Mouse (Mus musculus): ENCODE measurements around the gene Qdpr.

The Qdpr gene

DNA sequence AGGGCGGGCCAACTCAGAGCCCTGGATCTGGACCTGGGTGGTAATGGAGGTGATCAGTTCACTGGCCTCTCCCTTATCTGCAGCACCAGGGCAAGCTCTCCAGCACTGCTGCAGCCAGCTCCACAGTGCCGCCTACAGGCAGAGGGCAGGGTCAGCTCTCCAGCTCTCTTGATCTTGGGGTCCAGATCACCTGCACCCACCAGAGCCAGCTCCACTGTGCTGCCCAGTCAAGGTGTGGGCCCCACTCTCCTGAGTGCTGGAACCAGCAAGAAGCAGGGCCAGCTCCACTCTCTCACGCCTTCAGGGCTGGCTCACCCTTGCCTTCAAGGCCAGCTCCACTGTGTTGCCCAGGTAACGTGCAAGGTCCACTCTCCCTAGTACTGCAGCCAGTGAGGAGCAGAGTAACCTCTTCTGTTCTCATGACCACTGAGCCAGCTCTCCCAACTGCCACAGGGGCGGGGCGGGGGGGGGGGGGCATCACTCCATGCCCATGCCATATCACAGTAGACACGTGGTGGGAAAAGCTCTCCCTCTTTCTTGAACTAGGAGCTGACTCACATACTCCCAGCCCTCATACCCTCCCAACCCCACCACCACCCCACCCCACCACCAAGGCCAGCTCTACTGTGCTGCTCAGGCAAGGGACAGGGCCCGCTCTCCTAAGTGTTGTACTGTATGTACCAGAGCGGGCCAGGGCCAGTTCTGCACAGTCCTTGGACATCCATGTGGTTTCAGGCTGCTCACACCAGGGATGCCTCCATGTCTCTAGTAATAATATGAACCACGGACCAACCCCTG lies 30.0 kb downstream of the Qdpr start:
- in situ Hi-C loops (cut with MboI; ENCODE audit: low pct_unique_long_range_greater_than_20kb in 1 of 2, low sequenced_read_pairs in 2 of 2, unreplicated experiment in 1 of 2) = loop anchor here (25.0 kb wide), 2 partner anchors 1108 to 1133 kb away; no protein-coding TSS in a partner anchor

GRCm38 (mm10) chr5:45417859-45418443 lies 32.1 kb downstream of the Qdpr start:
- in situ Hi-C loops (cut with MboI; ENCODE audit: low pct_unique_long_range_greater_than_20kb in 1 of 2, low sequenced_read_pairs in 2 of 2, unreplicated experiment in 1 of 2) = loop anchor here (25.0 kb wide), 2 partner anchors 1106 to 1131 kb away; no protein-coding TSS in a partner anchor

GRCm38 (mm10) chr5:45416478-45416877 lies 33.6 kb downstream of the Qdpr start:
- in situ Hi-C loops (cut with MboI; ENCODE audit: low pct_unique_long_range_greater_than_20kb in 1 of 2, low sequenced_read_pairs in 2 of 2, unreplicated experiment in 1 of 2) = loop anchor here (25.0 kb wide), 2 partner anchors 1104 to 1129 kb away; no protein-coding TSS in a partner anchor

DNA sequence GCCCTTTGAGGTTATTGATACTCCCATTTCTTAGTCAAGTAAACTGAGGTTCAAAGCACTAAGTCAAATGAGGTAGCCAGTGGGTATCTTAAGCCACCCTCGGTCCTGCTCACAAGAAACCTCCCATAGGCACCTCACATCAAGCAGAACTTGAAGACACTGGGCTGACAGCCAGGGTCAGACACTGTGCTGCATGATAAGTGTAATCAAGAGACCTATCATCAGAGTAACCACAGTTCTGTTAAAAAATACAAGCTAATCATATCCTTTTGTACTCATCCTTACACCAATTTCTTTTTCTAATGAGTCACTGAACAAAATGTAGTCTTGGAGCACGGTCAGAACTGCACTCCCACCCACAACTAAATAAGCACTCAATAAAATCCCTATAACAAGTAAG lies 43.9 kb downstream of the Qdpr start:
- in situ Hi-C loops (cut with MboI; ENCODE audit: low pct_unique_long_range_greater_than_20kb in 1 of 2, low sequenced_read_pairs in 2 of 2, unreplicated experiment in 1 of 2) = loop anchor here (25.0 kb wide), 2 partner anchors 1094 to 1119 kb away; no protein-coding TSS in a partner anchor

DNA sequence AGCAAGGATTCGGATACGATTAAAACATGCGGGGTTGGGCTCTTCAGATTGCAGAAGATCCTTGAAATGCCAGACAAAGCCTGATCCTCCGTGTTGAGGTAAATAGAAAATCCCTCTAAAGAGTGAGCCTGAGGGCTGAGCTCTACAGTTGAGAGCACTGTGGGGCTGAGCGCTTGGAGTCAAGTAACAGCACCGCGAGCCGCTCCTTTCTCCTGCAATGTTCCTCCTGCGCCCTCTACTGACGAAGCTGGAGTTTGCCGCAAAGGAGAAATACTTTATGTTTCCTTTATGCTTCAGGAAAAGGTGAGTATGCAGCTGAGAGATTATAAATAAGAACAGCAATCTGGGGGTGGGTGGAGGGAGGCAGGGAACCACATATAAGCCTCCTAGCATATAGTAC lies 47.4 kb downstream of the Qdpr start:
- in situ Hi-C loops (cut with MboI; ENCODE audit: low pct_unique_long_range_greater_than_20kb in 1 of 2, low sequenced_read_pairs in 2 of 2, unreplicated experiment in 1 of 2) = loop anchor here (25.0 kb wide), 2 partner anchors 1090 to 1115 kb away; no protein-coding TSS in a partner anchor

GRCm38 (mm10) chr5:45384034-45384812 lies 65.8 kb downstream of the Qdpr start:
- in situ Hi-C loops (cut with MboI; ENCODE audit: low pct_unique_long_range_greater_than_20kb in 1 of 2, low sequenced_read_pairs in 2 of 2, unreplicated experiment in 1 of 2) = no loop called here
